8 mouse cellular contexts compared by ENCODE assay signal in genomic region chr8:120487377-120487728, GRCm38 (mm10).
DNase-seq lines count a peak whose midpoint lies in the region; ATAC-seq lines count a peak whose summit lies in the region.

No protein-coding gene starts in this region.

- DNase-seq in urinary bladder, postnatal 36 days (ENCODE audit: low spot score in 2 of 2) = peak; percentile 53 to 65
- DNase-seq in urinary bladder, postnatal 25 days (ENCODE audit: low spot score) = no peak
- DNase-seq in right cerebral cortex, postnatal 4 days = no peak
- no peak for DNase-seq in embryo, embryonic 10 days (ENCODE audit: low spot score)

- H3K4me3 ChIP-seq in embryonic facial prominence, embryonic 15.5 days (replicated peaks) = peak overlapping the region; percentile 70
- peak overlapping the region; percentile 78 for H3K4me3 ChIP-seq in intestine, embryonic 15.5 days (replicated peaks)
- H3K4me3 ChIP-seq in macrophage (ENCODE audit: inconsistent target) = peak overlapping the region; percentile 78

- peaks cover 7% of the 10 kb centered on the region; the same call in 1 of the 2 replicates for H3K27me3 ChIP-seq in embryonic facial prominence, embryonic 15.5 days
- H3K27me3 ChIP-seq in intestine, embryonic 15.5 days (replicated peaks) = no peaks in the 10 kb centered on the region; the same call in 1 of the 2 replicates

- 0% methylated on average over 34 of the region's 34 CpGs for WGBS in embryonic facial prominence, embryonic 15.5 days
- WGBS in intestine, embryonic 15.5 days = 1% methylated on average over 34 of the region's 34 CpGs
- WGBS in macrophage (ENCODE audit: missing documents) = under 1% methylated on average over 34 of the region's 34 CpGs

- H3K79me2 ChIP-seq in macrophage (ENCODE audit: inconsistent target) = peaks cover 29% of the 10 kb centered on the region

- no peaks in the 10 kb centered on the region for H3K9me3 ChIP-seq in embryonic facial prominence, embryonic 15.5 days (replicated peaks)
- no peaks in the 10 kb centered on the region for H3K9me3 ChIP-seq in intestine, embryonic 15.5 days

- peaks cover 85% of the 10 kb centered on the region for H3K4me1 ChIP-seq in embryonic facial prominence, embryonic 15.5 days
- peaks cover 67% of the 10 kb centered on the region for H3K4me1 ChIP-seq in intestine, embryonic 15.5 days (replicated peaks)

- H3K27ac ChIP-seq in embryonic facial prominence, embryonic 15.5 days (replicated peaks) = peak overlapping the region; percentile 90
- peak overlapping the region; percentile 96 for H3K27ac ChIP-seq in intestine, embryonic 15.5 days
- peak overlapping the region; percentile 83 for H3K27ac ChIP-seq in macrophage

- H3K4me2 ChIP-seq in embryonic facial prominence, embryonic 15.5 days (replicated peaks) = peak overlapping the region; percentile 98
- H3K4me2 ChIP-seq in intestine, embryonic 15.5 days (replicated peaks) = peak overlapping the region; percentile 98

- H3K36me3 ChIP-seq in embryonic facial prominence, embryonic 15.5 days = no peaks in the 10 kb centered on the region
- H3K36me3 ChIP-seq in intestine, embryonic 15.5 days = no peaks in the 10 kb centered on the region
- H3K36me3 ChIP-seq in macrophage (ENCODE audit: inconsistent target) = no peaks in the 10 kb centered on the region

- peak overlapping the region; percentile 51 for H3K9ac ChIP-seq in embryonic facial prominence, embryonic 15.5 days
- H3K9ac ChIP-seq in intestine, embryonic 15.5 days = peak overlapping the region; percentile 83

- peak; percentile 26; the same call in 1 of the 2 replicates for ATAC-seq in embryonic facial prominence, embryonic 15.5 days (ENCODE audit: insufficient number of reproducible peaks, low FRiP score, low TSS enrichment, low read depth)
- peak; percentile 14 for ATAC-seq in intestine, embryonic 15.5 days
- no peak for ATAC-seq in megakaryocyte progenitor cell, adult 5-6 weeks (replicated peaks; ENCODE audit: poor library complexity)

Comparison
In these comparisons a context has a peak if more than half of its experiments do, and no peak if none do; other contexts are left out.
1. DNase-seq: peak in urinary bladder, postnatal 36 days (2 of 2); none in urinary bladder, postnatal 25 days (single experiment), right cerebral cortex, postnatal 4 days (single experiment) and embryo, embryonic 10 days (single experiment).
2. Peak in every context shown above with its lines, with median percentiles within 50 percentile points of each other: H3K27ac ChIP-seq and H3K4me3 ChIP-seq.